Mouse (Mus musculus) left cerebral cortex, postnatal 36 days (tissue): ENCODE measurements around the gene Tnr. TPM values are rescaled to one million over a fixed set of nuclear protein-coding genes. Genes with fewer than 3 reads are reported as not detected.

Experiments used
- DNase-seq, 2 experiments: peaks; one replicate each; pipeline ENCODE4 v3.0.0; 2021 to 2022; ENCODE audit warnings: low spot score in 2 of 2, mixed read lengths in 1 of 2
- intact Hi-C: fragments of 180-260 bp; cut with DNase I; formaldehyde crosslinking; loops from one replicate; pipeline ENCODE4 v1.15.1; 2025
- total RNA-seq, 2 experiments: library from RNA; stranded (reverse); gene quantifications; 2 replicates each; pipeline ENCODE4 v1.2.3; 2021

Gene Tnr
- total RNA-seq, 2 experiments from 2014 or later = 124 to 141 TPM

DNA sequence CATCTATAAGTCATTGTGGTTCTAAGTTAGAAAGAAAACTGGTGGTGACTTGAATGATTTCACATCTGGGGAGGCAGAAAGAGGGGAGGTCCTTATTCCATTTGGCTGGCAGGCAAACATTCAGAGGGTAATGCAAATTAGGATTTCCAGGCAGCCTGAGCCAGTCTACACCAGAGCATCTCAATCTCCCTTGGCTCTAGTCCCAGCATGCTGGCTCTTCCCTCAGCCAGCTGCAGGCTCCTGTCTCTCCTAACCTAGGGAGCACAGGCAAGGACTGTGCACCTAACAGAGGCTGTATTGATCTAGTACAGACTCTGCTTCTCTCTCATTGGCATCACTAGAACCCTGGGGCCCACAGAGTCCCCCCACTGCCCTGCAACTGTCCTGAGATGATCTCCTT is 237.4 kb downstream of the Tnr start:
- intact Hi-C loops = no loop called here
- no peak for DNase-seq

DNA sequence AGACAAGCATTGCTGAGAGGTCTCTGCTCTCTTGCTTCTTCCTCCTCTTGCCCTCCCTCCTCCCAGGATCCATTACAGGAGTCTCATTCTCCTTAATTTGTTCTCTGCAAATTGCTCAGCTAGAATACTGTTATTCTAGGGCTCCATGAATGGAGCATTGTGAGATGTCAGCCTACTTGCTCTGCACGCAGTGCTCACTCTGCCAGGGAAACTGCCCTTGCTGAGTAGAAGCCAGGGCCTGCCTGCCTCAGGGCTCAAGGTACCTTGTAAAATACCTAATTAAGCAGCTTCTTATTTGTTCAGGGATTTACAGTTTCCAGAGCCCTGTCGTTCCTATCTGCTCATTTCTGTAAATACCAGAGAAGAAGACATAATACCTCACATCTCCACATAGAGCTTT is 240.3 kb downstream of the Tnr start:
- DNase-seq = no peak
- intact Hi-C loops = no loop called here

DNA sequence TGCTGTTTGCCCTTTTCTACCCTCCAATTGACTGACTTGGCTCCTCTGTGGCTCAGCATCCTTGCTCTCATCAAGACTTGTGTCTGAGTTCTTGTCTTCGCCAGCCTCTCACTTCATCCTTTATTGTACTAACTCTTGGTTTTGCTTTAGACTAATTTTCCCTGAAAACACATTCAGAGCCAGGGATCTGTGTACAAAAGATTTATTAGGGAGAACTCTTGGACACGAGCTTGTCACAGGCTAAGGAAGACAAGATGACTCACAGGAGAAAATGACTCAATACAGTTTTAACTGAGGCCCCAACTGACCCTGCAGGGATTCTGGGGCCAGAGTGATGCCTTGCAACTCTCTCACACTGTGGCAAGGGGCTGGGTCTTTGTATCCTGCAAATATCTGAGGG is 241.3 kb downstream of the Tnr start:
- DNase-seq = no peak
- intact Hi-C loops = no loop called here

DNA sequence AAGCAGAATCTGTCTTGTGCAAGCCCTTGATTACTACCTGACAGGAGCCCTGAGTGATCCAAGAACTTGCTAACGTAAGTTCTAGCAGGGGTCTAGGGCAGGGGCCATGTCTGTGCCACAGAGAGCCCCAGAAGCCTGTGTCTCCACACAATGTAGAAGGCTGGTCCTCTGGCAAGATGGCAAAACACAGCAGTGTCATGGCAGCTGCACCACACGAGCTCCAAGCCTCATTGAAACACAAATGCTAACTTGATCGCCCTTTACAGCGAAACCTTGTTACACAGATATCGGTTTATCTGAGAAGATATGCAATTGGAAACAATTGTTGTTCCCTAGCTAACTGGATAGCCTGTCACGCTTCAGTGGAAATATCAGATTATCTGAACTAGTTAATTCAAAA is 246.4 kb downstream of the Tnr start:
- intact Hi-C loops = no loop called here
- no peak for DNase-seq

DNA sequence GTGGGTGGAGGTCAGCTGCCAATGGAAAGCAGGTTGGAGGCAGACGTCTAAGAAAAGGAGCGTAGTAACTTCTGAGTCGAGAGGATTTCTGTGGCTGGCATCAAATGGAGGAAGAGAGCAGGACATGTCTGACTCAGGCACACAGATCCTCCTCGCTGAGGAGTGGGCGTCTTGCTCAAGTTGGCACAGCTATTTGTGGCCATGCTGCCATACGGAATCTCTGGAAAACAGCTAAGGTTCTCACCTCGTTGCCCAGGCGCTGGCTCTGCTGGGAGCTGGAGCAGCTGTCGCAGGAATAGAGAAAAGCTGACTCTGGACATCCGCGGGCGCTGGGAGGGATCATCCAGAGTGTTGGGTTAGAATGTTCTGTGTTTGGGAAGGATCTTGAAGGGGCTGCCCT is 250.1 kb downstream of the Tnr start:
- peak; percentile 76 for DNase-seq
- intact Hi-C loops = no loop called here

DNA sequence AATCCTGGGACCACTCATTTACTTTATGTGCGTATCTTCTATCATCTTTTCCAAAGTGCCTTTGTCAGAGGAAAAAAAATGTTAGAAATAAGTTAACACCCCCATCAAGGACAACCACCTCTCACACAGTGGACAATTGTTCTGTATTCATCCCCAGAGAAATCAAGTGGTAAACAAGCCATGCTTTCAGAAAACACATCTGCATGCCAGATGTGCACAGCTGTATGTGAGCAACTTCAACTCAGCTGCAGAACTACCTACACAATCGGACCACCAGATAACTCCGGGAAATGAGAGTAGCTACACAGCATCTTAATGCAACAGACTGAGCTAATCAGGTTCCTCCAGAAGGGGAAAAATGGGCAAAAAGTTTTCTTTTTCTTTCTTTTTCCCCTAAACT is 251.6 kb downstream of the Tnr start:
- DNase-seq = no peak
- intact Hi-C loops = no loop called here

DNA sequence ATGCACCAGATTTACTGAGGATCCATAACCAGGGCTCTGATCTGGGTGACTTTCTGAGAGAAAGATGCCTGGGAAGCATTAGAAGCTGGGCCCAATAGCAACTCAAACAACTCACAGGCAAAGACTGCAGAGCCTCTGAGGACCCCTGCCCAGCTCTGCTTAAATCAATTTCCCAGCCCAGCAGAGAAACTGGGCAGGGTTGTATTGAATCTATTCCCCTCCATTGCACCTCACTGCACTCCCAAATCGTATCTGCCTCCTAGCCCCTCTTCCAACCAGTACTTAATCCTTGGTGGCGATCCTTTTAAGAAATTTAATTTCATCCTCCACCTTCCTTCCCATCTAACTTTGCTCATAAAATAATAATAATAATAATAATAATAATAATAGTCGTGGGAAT is 253.5 kb downstream of the Tnr start:
- intact Hi-C loops = no loop called here
- DNase-seq = no peak

GRCm38 (mm10) chr1:159779424-159779823 is 255.9 kb downstream of the Tnr start:
- intact Hi-C loops = no loop called here

DNA sequence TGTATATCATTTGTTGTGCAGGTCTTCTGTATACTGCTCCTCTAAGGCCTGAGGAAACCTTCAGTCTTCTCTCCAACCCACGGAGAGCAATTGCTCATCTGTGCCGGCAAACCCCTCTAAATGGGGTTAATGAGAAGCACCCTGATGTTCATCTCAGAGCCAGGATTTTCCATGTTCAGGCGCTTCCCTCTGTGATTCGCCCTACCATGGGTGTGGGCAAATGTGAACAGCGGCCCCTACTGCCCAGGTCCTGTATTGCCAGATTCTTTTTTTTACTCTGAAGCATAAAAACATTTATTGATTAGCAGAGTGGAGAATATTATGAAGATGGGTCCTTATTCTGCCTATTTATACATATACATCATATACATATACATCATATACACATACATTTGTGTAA is 260.3 kb downstream of the Tnr start:
- intact Hi-C loops = loop anchor here (5.0 kb wide), 2 partner anchors 262 to 387 kb away; partner anchors contain the start of gene Tnr
- DNase-seq = peak; percentile 28 to 46

More at GRCm38 (mm10) chr1:159779424-159779823, 255.9 kb downstream of the Tnr start:
- no peak for DNase-seq

DNA sequence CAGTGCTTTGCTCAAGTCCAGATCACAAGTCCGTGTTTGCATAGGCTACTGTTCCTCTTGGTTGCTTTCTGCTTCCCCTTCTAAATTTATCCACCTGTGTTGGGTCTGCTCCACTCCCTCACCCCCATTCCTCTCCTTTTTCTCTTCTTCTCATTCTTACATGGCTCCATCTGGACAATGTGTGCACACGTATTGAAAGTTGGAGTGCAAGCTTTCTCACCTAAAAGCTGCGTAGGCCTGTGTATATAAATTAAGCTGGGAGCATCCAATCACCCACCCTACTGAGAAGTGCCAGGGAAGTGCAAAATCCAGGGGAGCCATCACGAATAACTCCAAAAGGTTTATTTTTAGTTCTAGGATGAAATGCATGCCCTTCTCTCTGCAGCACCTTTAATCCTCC is 264.7 kb downstream of the Tnr start:
- intact Hi-C loops = no loop called here
- DNase-seq = peak in 1 of 2 experiments; percentile 40

- intact Hi-C loops = no loop called here
These were observed 269.0 kb downstream of the Tnr start for GRCm38 (mm10) chr1:159792546-159792945.

DNA sequence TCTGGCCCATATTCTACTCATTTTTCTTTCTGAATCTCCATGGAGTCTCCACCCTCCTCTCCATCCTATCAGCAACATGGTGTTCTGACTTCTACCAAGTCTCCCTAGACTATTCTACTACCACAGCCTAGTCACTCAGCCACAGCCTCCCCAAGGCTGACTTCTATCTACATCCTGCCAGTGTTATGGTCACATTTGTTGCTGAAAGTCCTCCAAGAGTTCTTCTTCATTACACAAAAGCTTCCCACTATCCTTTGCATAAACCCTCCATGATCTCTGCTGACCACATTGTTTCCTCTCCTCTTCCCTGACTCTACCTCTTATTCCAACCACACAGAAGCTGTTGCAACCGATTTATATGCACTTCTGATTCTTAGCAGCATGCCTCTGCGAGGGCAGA is 272.5 kb downstream of the Tnr start:
- no peak for DNase-seq

More at GRCm38 (mm10) chr1:159792546-159792945, 269.0 kb downstream of the Tnr start:
- DNase-seq = no peak

GRCm38 (mm10) chr1:159800366-159800765 is 276.8 kb downstream of the Tnr start:
- no peak for DNase-seq
- intact Hi-C loops = no loop called here

More for the DNA sequence above, 272.5 kb downstream of the Tnr start:
- intact Hi-C loops = no loop called here

DNA sequence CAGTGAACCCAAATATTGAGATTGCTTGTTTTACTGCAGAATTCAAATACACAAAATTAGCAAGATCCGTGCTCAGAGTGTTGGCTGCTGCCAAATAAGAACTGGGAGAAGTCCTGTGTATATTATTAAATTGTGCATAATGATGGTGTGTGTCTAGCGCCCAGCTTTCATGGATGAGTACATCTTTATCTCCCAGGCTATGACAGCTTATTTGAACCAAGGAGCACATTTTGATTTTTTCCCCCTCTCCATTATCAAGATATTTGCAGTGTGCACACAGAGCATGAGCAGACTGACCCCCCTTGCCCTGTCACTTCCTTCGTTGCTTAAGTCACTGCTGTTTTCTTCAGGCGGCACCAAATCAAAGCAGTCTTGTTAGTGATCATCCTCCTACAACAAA is 278.2 kb downstream of the Tnr start:
- intact Hi-C loops = no loop called here
- no peak for DNase-seq

DNA sequence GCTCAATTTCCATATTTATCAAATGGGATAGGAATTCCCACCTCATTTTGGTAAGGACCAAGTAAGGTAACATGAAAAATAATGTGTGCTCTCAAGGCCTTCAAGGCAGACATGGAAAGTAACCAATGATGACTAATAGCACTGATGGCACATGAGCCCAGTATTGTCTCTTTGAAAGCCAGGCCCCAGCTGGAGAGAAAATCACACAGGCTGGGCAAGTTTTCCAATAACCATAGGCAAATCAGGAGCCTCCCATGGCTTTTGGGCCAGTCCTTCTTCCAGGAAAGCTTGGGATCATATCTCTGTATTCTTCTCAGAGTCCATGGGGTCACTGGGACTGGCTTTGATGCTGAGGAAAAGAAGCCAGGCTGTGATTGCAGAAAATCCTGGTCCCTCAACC is 280.1 kb downstream of the Tnr start:
- no peak for DNase-seq
- intact Hi-C loops = no loop called here

DNA sequence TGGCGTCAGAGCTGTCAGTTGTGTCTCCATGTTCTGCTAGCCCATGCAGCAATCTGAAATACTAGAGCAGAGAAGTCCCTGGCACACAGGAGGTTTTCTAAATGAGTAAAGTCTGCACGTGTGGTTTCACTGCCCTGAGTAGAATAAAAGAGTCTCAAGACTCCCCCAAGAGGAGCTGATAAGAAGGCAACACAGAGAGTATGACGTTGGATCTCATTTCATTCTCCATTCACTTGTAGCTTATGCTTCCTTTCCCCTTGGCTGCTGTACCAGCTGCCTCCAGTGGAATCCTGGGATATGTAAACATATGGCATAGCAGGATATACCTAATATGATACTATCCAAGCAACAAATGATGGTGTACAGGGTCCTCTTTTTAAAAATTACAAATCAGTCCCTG is 285.9 kb downstream of the Tnr start:
- DNase-seq = no peak

GRCm38 (mm10) chr1:159811805-159812204 is 288.2 kb downstream of the Tnr start:
- no peak for DNase-seq
- intact Hi-C loops = loop anchor here (10.0 kb wide), 1 partner anchor 273 kb away; no protein-coding TSS in a partner anchor

More for the DNA sequence above, 285.9 kb downstream of the Tnr start:
- intact Hi-C loops = no loop called here

DNA sequence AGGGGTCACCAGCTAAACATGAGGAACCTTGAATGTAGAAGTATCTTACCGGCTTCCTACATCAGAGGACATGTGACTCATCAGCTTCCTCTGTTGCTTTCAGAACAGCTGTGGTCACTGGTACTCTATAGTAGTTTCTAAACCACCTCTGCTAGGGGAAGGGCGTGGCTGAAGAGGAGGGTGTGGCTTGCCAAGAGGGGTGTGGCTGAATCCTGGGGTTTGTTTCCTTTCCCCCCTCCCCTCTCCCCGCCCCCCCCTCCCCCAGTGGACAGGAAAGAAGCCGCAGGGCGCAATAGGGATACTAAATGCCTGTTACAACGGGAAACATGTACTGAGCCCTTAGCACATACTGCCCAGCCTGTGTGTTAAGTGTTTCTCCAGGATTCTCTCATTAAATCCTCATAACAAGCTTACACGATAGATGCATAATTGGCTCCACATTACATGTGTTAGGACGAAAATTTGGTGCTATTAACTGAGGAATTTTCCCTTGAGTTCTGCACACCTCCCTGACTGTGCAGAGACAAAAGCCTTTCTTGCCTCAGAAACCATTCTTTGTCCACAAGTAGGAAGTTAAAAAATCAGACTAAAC is 289.3 kb downstream of the Tnr start:
- DNase-seq = no peak
- intact Hi-C loops = loop anchor here (10.0 kb wide), 1 partner anchor 272 kb away; no protein-coding TSS in a partner anchor

DNA sequence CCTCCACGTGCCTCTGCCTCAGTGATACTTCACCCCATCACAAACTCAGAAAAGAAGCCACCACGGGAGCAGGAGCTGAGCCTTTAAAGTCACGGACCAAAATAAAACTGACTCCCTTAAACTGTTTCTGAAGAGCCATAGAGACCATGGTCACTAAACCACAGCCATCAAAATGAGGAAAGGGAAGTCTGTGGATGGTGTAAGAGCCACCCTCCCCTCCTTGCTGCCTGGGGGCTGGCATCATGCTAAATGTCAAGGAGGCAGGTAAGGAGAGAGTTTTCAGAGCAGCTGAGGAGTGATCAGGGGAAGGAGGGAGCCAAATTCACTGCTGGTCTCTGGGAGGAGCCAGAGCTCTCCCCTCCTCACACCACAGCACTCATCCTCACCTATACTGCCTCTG is 290.8 kb downstream of the Tnr start:
- DNase-seq = no peak
- intact Hi-C loops = loop anchor here (10.0 kb wide), 1 partner anchor 270 kb away; no protein-coding TSS in a partner anchor

GRCm38 (mm10) chr1:159816614-159817371 is 293.2 kb downstream of the Tnr start:
- intact Hi-C loops = loop anchor here (10.0 kb wide), 1 partner anchor 268 kb away; no protein-coding TSS in a partner anchor

DNA sequence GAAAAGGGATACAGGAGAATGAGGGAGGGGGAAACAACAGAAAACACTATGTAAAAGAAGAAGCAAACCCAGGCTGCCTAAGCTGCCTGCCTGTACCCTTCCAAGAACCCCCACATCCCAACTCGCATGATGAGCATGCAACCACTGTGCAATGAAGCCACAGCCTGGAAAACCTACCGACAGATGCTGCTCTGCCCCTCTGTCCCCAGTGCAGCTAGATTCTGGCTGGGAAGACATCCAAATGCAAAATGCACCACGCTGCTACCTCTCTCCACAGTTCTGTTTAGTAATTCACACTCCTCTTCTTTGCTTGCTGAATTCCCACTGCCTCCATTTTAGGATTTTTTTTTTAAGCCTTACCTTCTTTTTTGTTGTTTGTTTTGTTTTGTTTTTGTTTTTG is 295.9 kb downstream of the Tnr start:
- peak; percentile 42 for DNase-seq
- intact Hi-C loops = loop anchor here (10.0 kb wide), 1 partner anchor 265 kb away; no protein-coding TSS in a partner anchor

More at GRCm38 (mm10) chr1:159816614-159817371, 293.2 kb downstream of the Tnr start:
- no peak for DNase-seq
